Mouse (Mus musculus) adrenal gland, postnatal 14 days (tissue): ENCODE measurements around the gene Higd1a. TPM values are rescaled to one million over a fixed set of nuclear protein-coding genes. Genes with fewer than 3 reads are reported as not detected.
A peak's percentile ranks its signal among the peaks of the same experiment; 100 is the strongest.

Experiments used
- DNase-seq: peaks from one replicate; pipeline ENCODE4 v3.0.0; 2021; ENCODE audit warnings: mixed read lengths
- total RNA-seq: library from RNA; stranded (reverse); gene quantifications from 2 replicates; pipeline ENCODE4 v1.2.3, GENCODE M21; 2021

Gene Higd1a
- total RNA-seq, 1 experiment from 2014 or later = 114 TPM

- peak; percentile 93 for DNase-seq
Measured at GRCm38 (mm10) chr9:121838829-121839621, 19.1 kb downstream of the Higd1a start, which contains the start of gene Ccdc13. Gene Ccdc13, minus strand, starts transcription at chr9:121839461.

- DNase-seq = no peak
Measured at GRCm38 (mm10) chr9:121838008-121838407, 20.2 kb downstream of the Higd1a start.

- DNase-seq = no peak
Measured at GRCm38 (mm10) chr9:121833825-121834224, 24.3 kb downstream of the Higd1a start.

GRCm38 (mm10) chr9:121830956-121831293 is 27.2 kb downstream of the Higd1a start:
- DNase-seq = peak; percentile 90

- DNase-seq = peak; percentile 65
Measured at GRCm38 (mm10) chr9:121830243-121830955, 27.8 kb downstream of the Higd1a start.

- DNase-seq = no peak
Measured at GRCm38 (mm10) chr9:121829270-121829992, 28.7 kb downstream of the Higd1a start.

GRCm38 (mm10) chr9:121828314-121828713 is 29.8 kb downstream of the Higd1a start:
- DNase-seq = no peak

GRCm38 (mm10) chr9:121826356-121826755 is 31.8 kb downstream of the Higd1a start:
- no peak for DNase-seq

- no peak for DNase-seq
Measured at GRCm38 (mm10) chr9:121823991-121824390, 34.2 kb downstream of the Higd1a start.

- peak; percentile 52 for DNase-seq
Measured at GRCm38 (mm10) chr9:121823051-121823450, 35.1 kb downstream of the Higd1a start.

- DNase-seq = peak; percentile 30
Measured at GRCm38 (mm10) chr9:121822585-121822991, 35.6 kb downstream of the Higd1a start.

GRCm38 (mm10) chr9:121820765-121821164 is 37.4 kb downstream of the Higd1a start:
- DNase-seq = no peak

- peak; percentile 40 for DNase-seq
Measured at GRCm38 (mm10) chr9:121819771-121820471, 38.2 kb downstream of the Higd1a start.

- DNase-seq = peak; percentile 66
Measured at GRCm38 (mm10) chr9:121819073-121819770, 38.9 kb downstream of the Higd1a start.

- no peak for DNase-seq
Measured at GRCm38 (mm10) chr9:121815183-121815582, 43.0 kb downstream of the Higd1a start.

GRCm38 (mm10) chr9:121810081-121810821 is 47.9 kb downstream of the Higd1a start:
- peak; percentile 61 for DNase-seq

GRCm38 (mm10) chr9:121808511-121808910 is 49.7 kb downstream of the Higd1a start:
- no peak for DNase-seq

- DNase-seq = no peak
Measured at GRCm38 (mm10) chr9:121807947-121808346, 50.2 kb downstream of the Higd1a start.

- DNase-seq = no peak
Measured at GRCm38 (mm10) chr9:121807546-121807945, 50.6 kb downstream of the Higd1a start.

GRCm38 (mm10) chr9:121802747-121803146 is 55.4 kb downstream of the Higd1a start:
- no peak for DNase-seq
